Mouse (Mus musculus): ENCODE measurements around the gene Olfr1301. TPM values are rescaled to one million over a fixed set of nuclear protein-coding genes. Genes with fewer than 3 reads are reported as not detected.

Gene Olfr1301
- 0.10 TPM for polyA plus RNA-seq (2017; shearing (Covaris generic))

GRCm38 (mm10) chr2:111750706-111751105, at the start of gene Olfr1301:
Olfr1301 (plus strand) TSS chr2:111751006.

GRCm38 (mm10) chr2:111777129-111777528, 26.3 kb downstream of the Olfr1301 start, which contains the start of gene Olfr1302:
Olfr1302 (plus strand) TSS chr2:111777429.

Other genes starting within 250 kb of the Olfr1301 start
- gene Olfr1293-ps, start 225.8 kb upstream of the Olfr1301 start, polyA plus RNA-seq (2017; shearing (Covaris generic)), result not detected
- gene Olfr1294, start 210.7 kb upstream of the Olfr1301 start, polyA plus RNA-seq (2017; shearing (Covaris generic)), result not detected
- gene Olfr1295, start 181.3 kb upstream of the Olfr1301 start, polyA plus RNA-seq (2017; shearing (Covaris generic)), result not detected
- gene Olfr1297, start 124.5 kb upstream of the Olfr1301 start, polyA plus RNA-seq (2017; shearing (Covaris generic)), result not detected
- not detected for gene Olfr1298, start 101.8 kb upstream of the Olfr1301 start, polyA plus RNA-seq (2017; shearing (Covaris generic))
- gene Olfr1299, start 89.6 kb upstream of the Olfr1301 start, polyA plus RNA-seq (2017; shearing (Covaris generic)), result not detected
- gene Olfr1302, start 26.4 kb downstream of the Olfr1301 start, polyA plus RNA-seq (2017; shearing (Covaris generic)), result not detected
- gene Olfr1303, start 69.3 kb downstream of the Olfr1301 start, polyA plus RNA-seq (2017; shearing (Covaris generic)), result not detected
- not detected for gene Olfr1305, start 126.1 kb downstream of the Olfr1301 start, polyA plus RNA-seq (2017; shearing (Covaris generic))
- not detected for gene Olfr1306, start 165.3 kb downstream of the Olfr1301 start, polyA plus RNA-seq (2017; shearing (Covaris generic))
- gene Olfr1307, start 198.4 kb downstream of the Olfr1301 start, polyA plus RNA-seq (2017; shearing (Covaris generic)), result 0.05 TPM
- not detected for gene Olfr1308, start 213.9 kb downstream of the Olfr1301 start, polyA plus RNA-seq (2017; shearing (Covaris generic))
- gene Olfr1309, start 239.3 kb downstream of the Olfr1301 start, polyA plus RNA-seq (2017; shearing (Covaris generic)), result not detected